Mouse (Mus musculus) G1E (cell line): ENCODE data around the gene Ncaph2. TPM values are rescaled to one million over a fixed set of nuclear protein-coding genes. Genes with fewer than 3 reads are reported as not detected.

Experiments used
- ATAC-seq: 2 replicates; pipeline ENCODE4 v1.8.0; 2016; ENCODE audit warnings: mild to moderate bottlenecking; ENCODE audit not compliant: insufficient number of reproducible peaks, poor library complexity, low FRiP score, severe bottlenecking; ENCODE audit errors: extremely low read depth
- DNase-seq: peaks from one replicate; pipeline ENCODE4 v3.0.0; 2012; ENCODE audit warnings: low spot score
- H3K27me3 ChIP-seq: 2 replicates; pipeline ENCODE4 v1.6.1; 2012; ENCODE audit warnings: mild to moderate bottlenecking, low read length, inconsistent platforms; ENCODE audit not compliant: insufficient read depth
- H3K36me3 ChIP-seq: replicated peaks from 2 replicates; pipeline ENCODE3; 2012; ENCODE audit warnings: mild to moderate bottlenecking, inconsistent platforms
- H3K4me1 ChIP-seq: 2 replicates; pipeline ENCODE4 v1.6.1; 2012; ENCODE audit warnings: low read depth, low read length, inconsistent platforms, mixed read lengths; ENCODE audit not compliant: insufficient read depth
- H3K4me3 ChIP-seq: 2 replicates; pipeline ENCODE4 v1.5.1; 2012; ENCODE audit warnings: low read depth, mild to moderate bottlenecking, inconsistent platforms, low read length, moderate library complexity, mixed read lengths
- H3K9me3 ChIP-seq: replicated peaks from 2 replicates; pipeline ENCODE4 v1.6.1; 2012; ENCODE audit warnings: inconsistent platforms
- CTCF ChIP-seq: IDR thresholded peaks from 2 replicates; pipeline ENCODE4 v1.5.1; 2012; ENCODE audit warnings: low read depth, low read length, inconsistent platforms, mixed read lengths
- GATA1 ChIP-seq: IDR thresholded peaks from 2 replicates; pipeline ENCODE4 v1.6.1; 2012; ENCODE audit warnings: borderline replicate concordance, low read length, inconsistent platforms, mixed read lengths
- GATA2 ChIP-seq: IDR thresholded peaks from 2 replicates; pipeline ENCODE4 v1.6.1; 2012; ENCODE audit warnings: low read depth, low read length, inconsistent platforms, borderline replicate concordance
- POLR2AphosphoS5 ChIP-seq: IDR thresholded peaks from 2 replicates; pipeline ENCODE4 v1.6.1; 2012; ENCODE audit warnings: low read depth, low read length, inconsistent platforms; ENCODE audit not compliant: insufficient replicate concordance
- TAL1 ChIP-seq: conservative IDR thresholded peaks from 2 replicates; pipeline ENCODE4 v1.6.1; 2012; ENCODE audit warnings: low read depth, low read length, inconsistent platforms, mixed read lengths
- polyA plus RNA-seq: library from polyadenylated mRNA; stranded (reverse); fragments of >175 nt; gene quantifications from 2 replicates; pipeline ENCODE4 v1.2.3, GENCODE M21; 2012
- total RNA-seq, 2 experiments: library from RNA; stranded (forward) in 1 of 2; stranded (reverse) in 1 of 2; fragments of 200-1000 nt in 1 of 2; fragments of >200 nt in 1 of 2; fragmentation: Nextera tagmentation in 1 of 2; gene quantifications; 2 replicates each; pipeline ENCODE4 v1.2.3; 2014 to 2017

The Ncaph2 gene
- total and polyA plus RNA-seq, 3 experiments = 78.1 to 147 (median 130) TPM

DNA sequence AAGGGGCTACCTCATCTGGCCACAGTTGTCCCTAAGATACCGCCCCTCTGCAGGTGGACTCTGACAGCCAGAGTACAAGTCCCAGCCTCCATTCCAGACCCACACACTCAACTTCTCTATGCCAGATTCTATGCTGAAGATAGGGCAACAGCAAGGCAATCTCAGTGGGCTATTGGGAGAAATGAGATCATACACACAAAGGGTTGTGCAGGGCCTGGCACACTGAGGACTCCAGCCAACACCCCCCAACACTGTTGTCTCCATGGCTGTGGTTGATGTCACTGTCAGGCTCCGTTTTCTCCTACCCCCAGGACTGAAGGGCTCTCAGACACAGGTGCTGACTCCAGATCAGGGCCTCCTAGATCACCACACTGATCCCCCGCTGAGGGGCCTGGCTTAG, 41.4 kb upstream of the Ncaph2 start:
- peak overlapping the region; percentile 96 for H3K4me3 ChIP-seq
- DNase-seq = no peak
- no peaks in the 10 kb centered on the region for H3K9me3 ChIP-seq
- peaks cover 40% of the 10 kb centered on the region for H3K36me3 ChIP-seq
- peaks cover 59% of the 10 kb centered on the region for H3K4me1 ChIP-seq
- H3K27me3 ChIP-seq = no peaks in the 10 kb centered on the region; the same call in 1 of the 2 replicates
- no peak for TF ChIP-seq CTCF
- no peak for TF ChIP-seq TAL1
- no peak for TF ChIP-seq GATA2
- TF ChIP-seq POLR2AphosphoS5 = no peak
- no peak for TF ChIP-seq GATA1
- no peak for ATAC-seq

DNA sequence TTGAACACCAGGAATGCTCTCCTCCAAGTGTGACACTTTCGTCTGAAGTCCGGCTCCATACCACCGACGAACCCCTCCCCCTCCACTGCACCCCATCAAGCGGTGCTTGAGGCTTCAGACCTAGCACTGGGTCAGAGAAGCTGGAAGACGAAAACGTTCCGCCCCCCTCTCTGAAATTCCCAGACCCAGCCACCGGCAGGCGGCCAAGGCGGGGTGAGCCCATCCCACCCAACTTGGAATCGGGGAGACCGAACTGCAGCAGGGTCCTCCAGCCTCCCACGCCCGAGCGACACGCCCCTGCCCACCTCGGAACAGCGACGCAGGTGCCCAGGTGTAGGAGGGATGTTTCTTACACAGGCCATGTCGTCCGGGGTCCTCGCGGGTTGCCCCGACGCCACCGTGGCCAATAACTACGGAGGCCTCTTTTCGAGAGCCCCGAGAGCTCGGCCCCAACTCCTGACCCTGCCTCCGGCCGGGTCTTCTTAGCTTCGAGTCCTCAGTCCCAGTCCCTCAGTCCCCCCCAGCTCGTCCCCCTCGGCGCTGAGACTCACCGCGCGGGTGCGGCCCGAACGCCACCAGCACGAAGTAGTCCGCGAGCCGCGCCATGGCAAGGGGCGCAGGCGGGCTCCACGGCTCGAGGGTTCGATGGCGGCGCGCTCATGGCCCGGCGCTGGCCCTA, 40.9 kb upstream of the Ncaph2 start:
- Histone ChIP-seq H3K9me3 (no peaks in the 10 kb centered on the region), H3K4me3 (peak overlapping the region; percentile 96), H3K36me3 (peaks cover 36% of the 10 kb centered on the region), H3K27me3 (no peaks in the 10 kb centered on the region; the same call in none of the 2 replicates), H3K4me1 (peaks cover 54% of the 10 kb centered on the region)
- peak; percentile 31 for DNase-seq
- TF ChIP-seq GATA1 (no peak), GATA2 (no peak), POLR2AphosphoS5 (no peak), CTCF (no peak), TAL1 (no peak)
- no peak for ATAC-seq

DNA sequence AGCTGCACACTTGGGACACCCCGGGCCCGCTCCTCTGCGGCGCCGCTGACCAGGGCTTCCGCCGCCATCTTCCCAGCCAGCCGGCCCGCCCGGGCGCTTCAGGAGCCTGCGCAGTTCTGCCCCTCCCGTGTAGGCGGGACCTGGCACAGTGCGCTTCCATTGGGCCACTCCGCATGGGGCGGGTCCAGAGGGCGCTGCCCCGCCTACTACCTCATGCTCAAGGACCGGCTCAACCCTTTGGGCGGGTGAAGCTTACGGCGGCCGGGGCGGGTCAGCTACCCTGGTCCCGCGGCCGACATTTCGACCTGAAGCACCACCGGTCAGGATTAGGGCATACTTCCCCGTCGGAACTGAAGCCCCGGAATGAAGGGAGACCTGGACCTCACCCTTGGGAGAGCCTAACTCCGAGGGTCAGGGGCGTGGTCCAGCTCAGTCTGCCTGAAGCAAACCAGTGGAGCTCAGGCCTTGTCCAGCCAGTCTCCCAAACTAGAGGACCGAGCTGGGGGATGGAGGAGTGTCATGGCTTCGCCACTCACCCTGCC, 40.3 kb upstream of the Ncaph2 start, which contains the start of gene Sbf1:
Sbf1 (minus strand) TSS at position 122 of the 542 bp plus-strand sequence.
- TF ChIP-seq POLR2AphosphoS5 = no peak
- TF ChIP-seq CTCF = no peak
- TF ChIP-seq GATA1 = no peak
- DNase-seq (peak; percentile 96), ATAC-seq (peak; percentile 99)
- Histone ChIP-seq H3K27me3 (no peaks in the 10 kb centered on the region; the same call in none of the 2 replicates), H3K4me3 (peak within 1 kb of the TSS; percentile 96), H3K36me3 (peaks cover 32% of the 10 kb centered on the region), H3K4me1 (peaks cover 48% of the 10 kb centered on the region), H3K9me3 (no peaks in the 10 kb centered on the region)

DNA sequence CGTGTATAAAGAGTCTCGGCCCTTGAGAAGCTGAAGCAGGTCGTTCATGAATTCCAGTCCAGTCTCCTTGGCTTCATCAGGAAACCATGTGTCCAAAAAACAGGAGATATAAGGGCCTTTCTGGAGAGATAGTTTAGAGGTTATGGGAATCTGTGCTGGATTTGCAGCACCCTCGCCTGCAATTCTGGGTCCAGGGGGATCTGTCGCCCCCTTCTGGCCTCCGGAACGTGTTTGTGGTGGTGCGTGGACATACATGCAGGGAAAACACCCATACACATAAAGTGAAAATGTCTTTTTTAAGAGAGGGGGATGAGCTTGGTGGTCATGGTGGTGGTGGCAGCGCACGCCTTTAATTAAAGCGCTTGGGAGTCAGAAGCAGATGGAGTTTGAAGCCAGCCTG, 39.4 kb upstream of the Ncaph2 start:
- Histone ChIP-seq H3K36me3 (peaks cover 25% of the 10 kb centered on the region), H3K4me1 (peaks cover 45% of the 10 kb centered on the region), H3K4me3 (no peak overlapping the region; the same call in 1 of the 2 replicates), H3K9me3 (no peaks in the 10 kb centered on the region), H3K27me3 (peaks cover 7% of the 10 kb centered on the region)
- no peak for ATAC-seq
- peak; percentile 24 for DNase-seq
- TF ChIP-seq GATA2 (no peak), CTCF (peak; percentile 38), POLR2AphosphoS5 (no peak)

DNA sequence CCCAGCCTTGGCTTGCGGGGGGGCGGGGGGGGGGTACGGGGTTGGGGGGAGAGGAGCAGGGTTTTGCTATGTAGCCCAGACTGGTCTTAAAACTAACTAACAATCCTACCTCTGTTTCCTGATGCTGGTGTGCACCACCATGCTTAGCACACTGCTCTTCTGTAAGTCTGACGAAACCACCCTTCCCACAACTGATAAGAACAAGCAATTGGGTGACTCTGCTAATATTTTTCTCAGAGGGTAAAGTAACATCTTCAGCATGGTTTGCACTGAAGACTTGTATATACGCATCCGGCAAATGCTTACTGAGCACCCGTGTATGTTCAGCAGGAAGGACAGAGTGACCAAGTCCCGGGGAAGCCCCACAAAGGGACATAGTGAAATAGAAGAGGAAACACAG, 34.3 kb upstream of the Ncaph2 start:
- peaks cover 32% of the 10 kb centered on the region for H3K27me3 ChIP-seq
- H3K4me3 ChIP-seq = no peak overlapping the region
- H3K4me1 ChIP-seq = peaks cover 7% of the 10 kb centered on the region; the same call in 1 of the 2 replicates
- H3K9me3 ChIP-seq = no peaks in the 10 kb centered on the region
- H3K36me3 ChIP-seq = no peaks in the 10 kb centered on the region
- no peak for TF ChIP-seq TAL1
- TF ChIP-seq GATA1 = no peak
- TF ChIP-seq GATA2 = no peak
- TF ChIP-seq POLR2AphosphoS5 = no peak
- TF ChIP-seq CTCF = no peak
- ATAC-seq = no peak
- no peak for DNase-seq

DNA sequence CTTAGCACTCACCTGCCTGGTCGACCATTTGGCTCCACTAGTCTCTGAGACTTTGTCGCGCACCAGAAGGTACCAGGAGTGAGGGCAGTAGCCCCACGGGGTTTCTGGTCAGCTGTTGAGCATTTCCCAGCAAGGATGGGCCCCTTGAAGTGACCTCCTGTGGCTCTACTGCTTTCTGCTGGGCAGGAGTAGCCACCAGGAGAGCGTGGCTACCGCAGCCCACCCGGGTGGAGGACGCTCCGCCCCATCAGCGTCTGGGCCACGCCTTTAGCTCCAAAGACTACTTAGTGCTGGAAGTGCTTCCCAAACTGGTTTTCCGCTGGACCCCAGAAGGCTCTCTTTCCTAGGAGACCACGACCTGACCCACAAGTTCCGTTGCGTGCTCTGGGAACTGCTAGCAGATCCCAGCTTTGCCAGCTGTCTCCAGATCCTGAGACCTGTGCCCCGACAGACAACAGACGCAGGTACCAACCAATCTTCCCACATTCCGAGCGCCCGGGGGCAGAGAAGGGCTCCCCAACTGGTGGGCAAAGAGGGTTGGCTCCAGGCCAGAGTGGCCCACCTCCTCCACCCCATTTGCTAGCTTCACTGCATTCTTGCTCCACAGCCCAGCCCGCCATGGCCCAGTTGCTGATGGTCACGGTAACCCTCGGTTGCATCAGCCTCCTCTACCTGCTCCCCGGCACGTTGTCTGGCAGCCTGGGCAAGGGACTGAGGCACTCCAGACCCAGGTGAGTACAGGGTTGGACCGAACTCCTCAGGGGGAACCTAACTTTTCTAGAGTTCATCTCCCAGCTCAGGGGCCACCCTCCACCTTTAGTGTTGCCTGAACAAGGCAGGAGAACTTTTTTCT, 32.6 kb upstream of the Ncaph2 start, which contains the start of gene Adm2:
Adm2 (plus strand) TSS at position 51 of the 853 bp plus-strand sequence.
- DNase-seq = no peak
- H3K27me3 ChIP-seq = peaks cover 43% of the 10 kb centered on the region
- no peak within 1 kb of the TSS for H3K4me3 ChIP-seq
- TF ChIP-seq GATA1 = no peak
- TF ChIP-seq GATA2 = no peak
- TF ChIP-seq TAL1 = no peak
- no peak for TF ChIP-seq POLR2AphosphoS5
- TF ChIP-seq CTCF = no peak
- H3K36me3 ChIP-seq = no peaks in the 10 kb centered on the region
- ATAC-seq = no peak
- H3K4me1 ChIP-seq = peaks cover 6% of the 10 kb centered on the region; the same call in 1 of the 2 replicates
- H3K9me3 ChIP-seq = no peaks in the 10 kb centered on the region
